Mouse (Mus musculus): ENCODE results near the gene Olfr878. TPM values are rescaled to one million over a fixed set of nuclear protein-coding genes. Genes with fewer than 3 reads are reported as not detected.
A peak's percentile ranks its signal among the peaks of the same experiment; 100 is the strongest.

The Olfr878 gene
- polyA plus RNA-seq, 1 experiment: not detected

- TF ChIP-seq POLR2A (IDR thresholded peaks at IDR 0.05; ENCODE audit: low read depth, low read length): no peak
- Histone ChIP-seq H3K4me3 (ENCODE audit: insufficient read depth, low read length) (no peak overlapping the region), H3K4me1 (ENCODE audit: control insufficient read depth, insufficient read depth, low read length) (no peaks in the 10 kb centered on the region), H3K27ac (ENCODE audit: insufficient read depth, low read length) (no peak overlapping the region)
Observed at GRCm38 (mm10) chr9:37926019-37927013, 8.7 kb downstream of the Olfr878 start.

- no peak overlapping the region for H3K27ac ChIP-seq (ENCODE audit: insufficient read depth, low read length)
- no peak overlapping the region for H3K4me3 ChIP-seq (ENCODE audit: insufficient read depth, low read length)
- H3K4me1 ChIP-seq (ENCODE audit: control insufficient read depth, insufficient read depth, low read length): no peaks in the 10 kb centered on the region
- TF ChIP-seq CTCF (IDR thresholded peaks at IDR 0.05; ENCODE audit: borderline replicate concordance, insufficient read depth, low read length) (0 out of 2 replicates have a peak, but pooled peaks have one; percentile 9), POLR2A (IDR thresholded peaks at IDR 0.05; ENCODE audit: low read depth, low read length) (no peak)
Observed at GRCm38 (mm10) chr9:37932519-37932918, 14.9 kb downstream of the Olfr878 start.

- no peak for TF ChIP-seq POLR2A (IDR thresholded peaks at IDR 0.05; ENCODE audit: low read depth, low read length)
- no peak for TF ChIP-seq CTCF (IDR thresholded peaks at IDR 0.05; ENCODE audit: borderline replicate concordance, insufficient read depth, low read length)
- no peak overlapping the region for H3K27ac ChIP-seq (ENCODE audit: insufficient read depth, low read length)
- H3K4me1 ChIP-seq (ENCODE audit: control insufficient read depth, insufficient read depth, low read length): no peaks in the 10 kb centered on the region
- H3K4me3 ChIP-seq (ENCODE audit: insufficient read depth, low read length): no peak overlapping the region
Observed at GRCm38 (mm10) chr9:37934146-37934545, 16.5 kb downstream of the Olfr878 start.

GRCm38 (mm10) chr9:37941167-37941566 is 23.5 kb downstream of the Olfr878 start:
- H3K27ac ChIP-seq (ENCODE audit: insufficient read depth, low read length): no peak overlapping the region
- H3K4me3 ChIP-seq (ENCODE audit: insufficient read depth, low read length): no peak overlapping the region
- TF ChIP-seq CTCF (IDR thresholded peaks at IDR 0.05; ENCODE audit: borderline replicate concordance, insufficient read depth, low read length): no peak
- no peak for TF ChIP-seq POLR2A (IDR thresholded peaks at IDR 0.05; ENCODE audit: low read depth, low read length)
- no peaks in the 10 kb centered on the region for H3K4me1 ChIP-seq (ENCODE audit: control insufficient read depth, insufficient read depth, low read length)

Other genes starting within 250 kb of the Olfr878 start
- not detected in 2 replicates for gene Panx3, start 248.6 kb upstream of the Olfr878 start, polyA plus RNA-seq (2011; ENCODE audit: insufficient read length, low read depth, missing spikeins)
- not detected in 2 replicates for gene Olfr160, start 201.6 kb upstream of the Olfr878 start, polyA plus RNA-seq (2011; ENCODE audit: insufficient read length, low read depth, missing spikeins)
- not detected in 2 replicates for gene Olfr874, start 172.7 kb upstream of the Olfr878 start, polyA plus RNA-seq (2011; ENCODE audit: insufficient read length, low read depth, missing spikeins)
- not detected in 2 replicates for gene Olfr875, start 146.0 kb upstream of the Olfr878 start, polyA plus RNA-seq (2011; ENCODE audit: insufficient read length, low read depth, missing spikeins)
- not detected in 2 replicates for gene Olfr876, start 114.8 kb upstream of the Olfr878 start, polyA plus RNA-seq (2011; ENCODE audit: insufficient read length, low read depth, missing spikeins)
- gene Olfr877, start 63.6 kb upstream of the Olfr878 start, polyA plus RNA-seq (2011; ENCODE audit: insufficient read length, low read depth, missing spikeins): not detected in 2 replicates
- not detected in 2 replicates for gene Olfr145, start 21.1 kb upstream of the Olfr878 start, polyA plus RNA-seq (2011; ENCODE audit: insufficient read length, low read depth, missing spikeins)
- not detected in 2 replicates for gene Olfr881, start 74.0 kb downstream of the Olfr878 start, polyA plus RNA-seq (2011; ENCODE audit: insufficient read length, low read depth, missing spikeins)
- not detected in 2 replicates for gene Olfr883, start 108.0 kb downstream of the Olfr878 start, polyA plus RNA-seq (2011; ENCODE audit: insufficient read length, low read depth, missing spikeins)
- gene Olfr884, start 128.7 kb downstream of the Olfr878 start, polyA plus RNA-seq (2011; ENCODE audit: insufficient read length, low read depth, missing spikeins): not detected in 2 replicates
- not detected in 2 replicates for gene Olfr885, start 143.5 kb downstream of the Olfr878 start, polyA plus RNA-seq (2011; ENCODE audit: insufficient read length, low read depth, missing spikeins)
- gene Olfr887, start 166.2 kb downstream of the Olfr878 start, polyA plus RNA-seq (2011; ENCODE audit: insufficient read length, low read depth, missing spikeins): not detected in 2 replicates
- gene Olfr888, start 190.3 kb downstream of the Olfr878 start, polyA plus RNA-seq (2011; ENCODE audit: insufficient read length, low read depth, missing spikeins): not detected in 2 replicates
- 0.09 TPM in 1 of 2 replicates, not detected in the other for gene Olfr889, start 197.4 kb downstream of the Olfr878 start, polyA plus RNA-seq (2011; ENCODE audit: insufficient read length, low read depth, missing spikeins)
- gene Olfr890, start 224.7 kb downstream of the Olfr878 start, polyA plus RNA-seq (2011; ENCODE audit: insufficient read length, low read depth, missing spikeins): not detected in 2 replicates

Measured in embryonic fibroblast, embryonic 13.5 days (primary cell).